Mouse (Mus musculus): Measurements from ENCODE around the gene Lrmda. TPM values are rescaled to one million over a fixed set of nuclear protein-coding genes. Genes with fewer than 3 reads are reported as not detected.
A peak's percentile ranks its signal among the peaks of the same experiment; 100 is the strongest.

Gene Lrmda
- total RNA-seq (2021) = under 1 TPM; 0.48 to 0.76 TPM

GRCm38 (mm10) chr14:22019252-22019948 is at the start of gene Lrmda:
Gene Lrmda (plus strand): TSS chr14:22019712.
- DNase-seq (ENCODE audit: low spot score in 2 of 2) = peak; percentile 46 to 55

GRCm38 (mm10) chr14:21981462-21981861 is 38.0 kb upstream of the Lrmda start:
- intact Hi-C loops (cut with DNase I) = loop anchor here (10.0 kb wide), 1 partner anchor 823 kb away; no protein-coding TSS in a partner anchor
- peak; percentile 45 to 52 for DNase-seq (ENCODE audit: low spot score in 2 of 2)

More at GRCm38 (mm10) chr14:22019252-22019948, at the start of gene Lrmda:
- intact Hi-C loops (cut with DNase I) = no loop called here

GRCm38 (mm10) chr14:21982096-21982591 is 37.4 kb upstream of the Lrmda start:
- no peak for DNase-seq (ENCODE audit: low spot score in 2 of 2)
- intact Hi-C loops (cut with DNase I) = loop anchor here (10.0 kb wide), 1 partner anchor 823 kb away; no protein-coding TSS in a partner anchor

GRCm38 (mm10) chr14:21982592-21983310 is 36.8 kb upstream of the Lrmda start:
- no peak for DNase-seq (ENCODE audit: low spot score in 2 of 2)

GRCm38 (mm10) chr14:21983311-21983949 is 36.1 kb upstream of the Lrmda start:
- intact Hi-C loops (cut with DNase I) = loop anchor here (10.0 kb wide), 1 partner anchor 821 kb away; no protein-coding TSS in a partner anchor
- DNase-seq (ENCODE audit: low spot score in 2 of 2) = no peak

More at GRCm38 (mm10) chr14:21982592-21983310, 36.8 kb upstream of the Lrmda start:
- intact Hi-C loops (cut with DNase I) = loop anchor here (10.0 kb wide), 1 partner anchor 822 kb away; no protein-coding TSS in a partner anchor

- intact Hi-C loops (cut with DNase I) = loop anchor here (10.0 kb wide), 1 partner anchor 821 kb away; no protein-coding TSS in a partner anchor
- DNase-seq (ENCODE audit: low spot score in 2 of 2) = no peak
Measured at GRCm38 (mm10) chr14:21983950-21984730, 35.4 kb upstream of the Lrmda start.

- intact Hi-C loops (cut with DNase I) = loop anchor here (5.0 to 10.0 kb wide), 2 partner anchors 457 to 820 kb away; no protein-coding TSS in a partner anchor
- DNase-seq (ENCODE audit: low spot score in 2 of 2) = no peak
Measured at GRCm38 (mm10) chr14:21984757-21985425, 34.6 kb upstream of the Lrmda start.

GRCm38 (mm10) chr14:21985426-21985931 is 34.0 kb upstream of the Lrmda start:
- no peak for DNase-seq (ENCODE audit: low spot score in 2 of 2)
- intact Hi-C loops (cut with DNase I) = loop anchor here (5.0 to 10.0 kb wide), 2 partner anchors 457 to 819 kb away; no protein-coding TSS in a partner anchor

- intact Hi-C loops (cut with DNase I) = loop anchor here (1.0 to 10.0 kb wide), 4 partner anchors 456 to 1060 kb away; no protein-coding TSS in a partner anchor
- DNase-seq (ENCODE audit: low spot score in 2 of 2) = peak; percentile 74 to 76
Measured at GRCm38 (mm10) chr14:21985981-21986732, 33.4 kb upstream of the Lrmda start.

GRCm38 (mm10) chr14:21986733-21987659 is 32.5 kb upstream of the Lrmda start:
- intact Hi-C loops (cut with DNase I) = loop anchor here (1.0 to 10.0 kb wide), 4 partner anchors 455 to 1059 kb away; no protein-coding TSS in a partner anchor
- peak in 1 of 2 experiments; percentile 26 for DNase-seq (ENCODE audit: low spot score in 2 of 2)

GRCm38 (mm10) chr14:21987660-21988576 is 31.6 kb upstream of the Lrmda start:
- peak; percentile 90 to 93 for DNase-seq (ENCODE audit: low spot score in 2 of 2)
- intact Hi-C loops (cut with DNase I) = loop anchor here (5.0 to 10.0 kb wide), 2 partner anchors 454 to 817 kb away; no protein-coding TSS in a partner anchor

- intact Hi-C loops (cut with DNase I) = loop anchor here (5.0 to 10.0 kb wide), 2 partner anchors 454 to 816 kb away; no protein-coding TSS in a partner anchor
- no peak for DNase-seq (ENCODE audit: low spot score in 2 of 2)
Measured at GRCm38 (mm10) chr14:21988577-21989290, 30.8 kb upstream of the Lrmda start.

- DNase-seq (ENCODE audit: low spot score in 2 of 2) = no peak
- intact Hi-C loops (cut with DNase I) = loop anchor here (5.0 to 10.0 kb wide), 2 partner anchors 453 to 815 kb away; no protein-coding TSS in a partner anchor
Measured at GRCm38 (mm10) chr14:21989291-21989913, 30.1 kb upstream of the Lrmda start, which contains the start of gene Zfp503. Gene Zfp503 (minus strand): TSS chr14:21989601.
